Mouse (Mus musculus): ENCODE measurements at regions not wholly inside any gene's neighbourhood (a gene's known extent, or its start where the extent isn't known, plus 50 kb on each side); places are given as distances from the start of the nearest gene placed in this dataset.

DNA sequence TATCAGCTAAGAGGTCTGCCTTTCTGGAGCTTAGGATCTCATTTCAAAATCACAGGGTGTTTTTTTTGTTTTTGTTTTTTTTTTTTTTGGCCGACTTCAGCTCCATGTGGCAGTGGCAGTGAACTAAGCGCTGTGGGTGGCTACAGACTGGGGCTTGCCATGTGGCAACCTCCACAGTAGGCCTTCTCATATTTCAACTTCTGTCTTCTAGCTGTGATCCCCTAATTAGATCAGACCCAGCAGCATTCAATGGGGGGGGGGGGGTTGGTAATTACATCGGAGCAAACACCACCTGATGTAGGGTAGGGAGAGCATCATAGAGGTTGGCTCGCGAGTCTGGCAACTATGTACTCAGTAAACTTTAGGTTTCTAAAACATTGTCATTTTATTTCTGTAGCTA is 392.1 kb upstream of the Dcn start:
- Histone ChIP-seq H3K27ac (replicated peaks) (no peak overlapping the region), H3K4me3 (replicated peaks) (no peak overlapping the region), H3K27me3 (no peaks in the 10 kb centered on the region), H3K9me3 (replicated peaks) (no peaks in the 10 kb centered on the region), H3K4me2 (no peak overlapping the region), H3K4me1 (replicated peaks) (no peaks in the 10 kb centered on the region), H3K9ac (no peak overlapping the region), H3K36me3 (replicated peaks) (no peaks in the 10 kb centered on the region)
- ATAC-seq (ENCODE audit: insufficient read depth): no peak
- WGBS (ENCODE audit: insufficient replicate concordance): 62% methylated on average over 5 of the region's 5 CpGs

DNA sequence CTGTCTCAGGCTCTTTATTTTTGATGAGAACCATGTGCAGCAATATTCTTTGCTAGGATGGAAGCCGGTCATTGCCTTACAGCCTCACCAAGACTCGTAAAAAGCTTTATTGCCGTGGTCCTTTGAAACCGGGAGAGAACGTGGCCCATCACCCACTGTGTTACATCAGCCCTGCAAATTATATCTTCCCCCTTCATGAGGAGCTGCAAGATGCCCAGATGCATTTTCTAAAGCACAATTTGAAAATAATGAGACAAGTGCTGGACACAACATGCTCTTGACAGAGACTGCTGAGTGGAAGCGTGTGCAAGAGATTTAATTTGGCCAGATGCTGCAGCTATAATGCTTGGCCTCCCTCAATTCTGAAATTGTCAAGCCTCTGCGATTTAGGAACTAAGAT is 389.2 kb upstream of the Dcn start:
- 63% methylated on average over 7 of the region's 7 CpGs for WGBS (ENCODE audit: insufficient replicate concordance)
- ATAC-seq (ENCODE audit: insufficient read depth): no peak

DNA sequence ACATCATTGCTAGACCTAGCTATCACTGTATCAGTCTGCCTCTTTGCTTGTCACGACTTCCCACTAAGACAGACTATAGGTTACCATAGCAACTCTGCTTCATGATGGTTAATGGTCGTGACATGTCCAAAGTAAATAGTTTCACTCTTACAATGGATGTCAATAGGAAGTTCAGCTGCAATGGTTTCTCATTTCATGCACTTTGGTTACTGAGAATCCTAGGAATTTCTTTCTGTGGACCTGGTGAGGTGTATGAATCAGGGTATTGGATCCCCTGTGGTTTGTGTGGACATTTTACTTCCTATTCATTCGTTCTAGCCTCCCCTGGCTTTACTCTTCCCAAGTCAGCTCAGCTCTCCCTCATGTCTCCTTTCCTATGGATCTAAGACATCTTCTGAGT is 385.5 kb upstream of the Dcn start:
- Histone ChIP-seq H3K27ac (replicated peaks) (no peak overlapping the region), H3K9ac (no peak overlapping the region), H3K9me3 (replicated peaks) (no peaks in the 10 kb centered on the region), H3K36me3 (replicated peaks) (no peaks in the 10 kb centered on the region), H3K4me2 (no peak overlapping the region), H3K4me1 (replicated peaks) (no peaks in the 10 kb centered on the region), H3K4me3 (replicated peaks) (no peak overlapping the region), H3K27me3 (no peaks in the 10 kb centered on the region)
- ATAC-seq (ENCODE audit: insufficient read depth): no peak
- 33% methylated on average over 3 of the region's 3 CpGs for WGBS (ENCODE audit: insufficient replicate concordance)

More for the DNA sequence above, 389.2 kb upstream of the Dcn start:
- no peaks in the 10 kb centered on the region for H3K9me3 ChIP-seq (replicated peaks)
- H3K4me1 ChIP-seq (replicated peaks): no peaks in the 10 kb centered on the region
- no peak overlapping the region for H3K27ac ChIP-seq (replicated peaks)
- no peaks in the 10 kb centered on the region for H3K36me3 ChIP-seq (replicated peaks)
- H3K4me2 ChIP-seq: no peak overlapping the region
- no peak overlapping the region for H3K9ac ChIP-seq
- no peak overlapping the region for H3K4me3 ChIP-seq (replicated peaks)
- no peaks in the 10 kb centered on the region for H3K27me3 ChIP-seq

DNA sequence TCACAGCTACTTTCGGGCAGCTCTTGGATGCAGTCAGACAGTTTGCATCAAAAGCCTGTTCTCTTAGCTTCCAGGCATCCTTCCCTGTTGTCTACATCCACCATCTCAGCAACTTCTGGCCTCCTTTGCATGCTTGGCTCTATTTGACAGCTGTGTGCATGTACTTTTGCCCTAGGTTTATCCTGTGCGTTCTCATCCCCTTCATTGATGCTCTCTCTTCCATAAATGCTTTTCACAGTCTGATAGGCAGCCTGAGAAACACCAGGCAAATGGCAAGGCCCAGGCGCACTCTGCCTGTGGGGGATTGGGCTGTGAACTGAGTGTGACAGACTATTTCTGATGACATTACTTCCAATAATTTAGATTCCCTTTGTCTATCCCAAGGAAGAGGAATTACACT is 364.9 kb upstream of the Dcn start:
- Histone ChIP-seq H3K4me2 (no peak overlapping the region), H3K27ac (replicated peaks) (no peak overlapping the region), H3K27me3 (no peaks in the 10 kb centered on the region), H3K9ac (no peak overlapping the region), H3K36me3 (replicated peaks) (no peaks in the 10 kb centered on the region), H3K4me3 (replicated peaks) (no peak overlapping the region), H3K9me3 (replicated peaks) (no peaks in the 10 kb centered on the region), H3K4me1 (replicated peaks) (no peaks in the 10 kb centered on the region)
- ATAC-seq (ENCODE audit: insufficient read depth): no peak
- 64% methylated on average over 3 of the region's 3 CpGs for WGBS (ENCODE audit: insufficient replicate concordance)

DNA sequence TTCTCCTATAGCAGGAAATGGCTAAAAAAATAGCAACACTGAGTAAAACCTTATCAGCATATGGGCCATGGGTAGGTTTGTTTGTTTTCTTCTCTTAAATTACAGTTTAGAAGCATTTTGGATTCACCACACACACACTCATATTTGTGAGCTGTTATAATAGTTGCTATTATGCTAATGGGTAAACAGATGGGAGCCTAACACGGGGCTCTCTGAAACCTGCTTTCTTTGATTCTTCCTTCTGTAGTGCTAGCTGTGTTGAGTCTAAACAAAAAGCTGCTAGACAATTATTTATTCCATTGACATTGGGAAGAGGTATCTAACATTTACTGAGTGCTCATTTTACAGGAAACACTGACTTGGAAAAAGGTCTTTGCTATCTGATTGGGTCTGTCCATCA is 356.7 kb upstream of the Dcn start:
- Histone ChIP-seq H3K4me1 (replicated peaks) (no peaks in the 10 kb centered on the region), H3K9me3 (replicated peaks) (no peaks in the 10 kb centered on the region), H3K36me3 (replicated peaks) (no peaks in the 10 kb centered on the region), H3K27ac (replicated peaks) (no peak overlapping the region), H3K27me3 (no peaks in the 10 kb centered on the region), H3K4me2 (no peak overlapping the region), H3K9ac (no peak overlapping the region), H3K4me3 (replicated peaks) (no peak overlapping the region)
- no peak for ATAC-seq (ENCODE audit: insufficient read depth)
- WGBS (ENCODE audit: insufficient replicate concordance): 50% methylated on average over 1 of the region's 1 CpGs

DNA sequence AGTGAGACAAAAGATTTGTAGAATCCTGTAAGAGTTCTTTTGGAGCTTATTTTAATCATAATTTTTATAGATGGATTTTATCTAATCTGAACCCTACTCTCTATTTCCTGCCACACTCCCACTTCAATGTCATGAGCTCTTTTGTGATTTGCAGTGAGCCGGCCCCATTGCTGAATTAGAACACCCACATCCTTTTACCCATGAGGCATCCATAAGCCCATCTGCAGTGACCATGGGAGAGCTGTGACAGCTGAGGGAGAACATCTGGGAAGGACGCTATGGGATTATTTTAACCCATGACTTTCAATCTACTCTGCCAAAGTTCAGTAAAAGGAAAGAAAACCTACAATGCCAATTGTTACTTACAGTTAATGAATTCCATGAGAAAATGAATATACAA is 337.8 kb upstream of the Dcn start:
- H3K4me2 ChIP-seq: no peak overlapping the region
- no peaks in the 10 kb centered on the region for H3K9me3 ChIP-seq (replicated peaks)
- H3K9ac ChIP-seq: no peak overlapping the region
- no peaks in the 10 kb centered on the region for H3K4me1 ChIP-seq (replicated peaks)
- ATAC-seq (ENCODE audit: insufficient read depth): no peak
- no peak overlapping the region for H3K27ac ChIP-seq (replicated peaks)
- H3K27me3 ChIP-seq: no peaks in the 10 kb centered on the region
- H3K36me3 ChIP-seq (replicated peaks): no peaks in the 10 kb centered on the region
- H3K4me3 ChIP-seq (replicated peaks): no peak overlapping the region
- 55% methylated on average over 2 of the region's 2 CpGs for WGBS (ENCODE audit: insufficient replicate concordance)

DNA sequence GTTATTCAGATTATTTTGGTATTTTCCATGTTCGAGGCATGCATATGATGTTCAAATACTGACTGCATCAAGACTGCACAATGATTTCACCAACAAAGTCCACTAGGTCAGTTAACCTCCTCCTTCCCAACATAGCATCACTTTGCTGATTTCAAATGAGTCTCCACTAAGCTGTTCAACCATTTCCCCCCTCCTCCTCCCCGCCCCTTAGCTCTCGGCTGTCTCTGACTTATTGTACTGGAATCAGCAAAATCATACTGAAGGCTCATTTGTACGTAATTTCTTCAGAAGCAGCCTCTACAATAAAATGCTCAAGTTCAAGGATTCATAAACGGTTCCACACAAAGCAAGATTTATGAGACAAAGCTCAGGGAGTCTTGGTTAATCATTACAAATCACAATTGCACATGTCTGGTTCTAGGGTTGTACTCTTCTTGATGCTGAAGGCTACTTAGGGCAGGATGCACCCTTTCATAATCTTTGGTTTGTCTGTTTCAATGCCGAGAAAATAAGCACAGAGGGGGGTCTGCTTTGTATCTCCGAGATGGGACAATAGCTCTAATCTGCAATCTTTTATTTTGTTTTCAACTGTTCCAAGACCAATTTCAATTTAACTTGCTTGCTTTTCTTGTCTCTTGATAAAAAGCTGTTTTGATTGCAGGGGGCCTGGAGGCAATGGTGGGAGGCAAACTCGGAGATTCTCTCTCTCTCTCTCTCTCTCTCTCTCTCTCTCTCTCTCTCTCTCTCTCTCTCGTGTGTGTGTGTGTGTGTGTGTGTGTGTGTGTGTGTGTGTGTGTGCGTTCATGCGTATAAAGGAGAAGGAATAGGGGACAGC is 320.6 kb upstream of the Dcn start:
- no peak for ATAC-seq (ENCODE audit: insufficient read depth)
- Histone ChIP-seq H3K36me3 (replicated peaks) (no peaks in the 10 kb centered on the region), H3K9me3 (replicated peaks) (no peaks in the 10 kb centered on the region), H3K27ac (replicated peaks) (no peak overlapping the region), H3K4me1 (replicated peaks) (no peaks in the 10 kb centered on the region), H3K4me3 (replicated peaks) (no peak overlapping the region), H3K27me3 (no peaks in the 10 kb centered on the region), H3K9ac (no peak overlapping the region), H3K4me2 (no peak overlapping the region)
- WGBS (ENCODE audit: insufficient replicate concordance): 54% methylated on average over 9 of the region's 11 CpGs

DNA sequence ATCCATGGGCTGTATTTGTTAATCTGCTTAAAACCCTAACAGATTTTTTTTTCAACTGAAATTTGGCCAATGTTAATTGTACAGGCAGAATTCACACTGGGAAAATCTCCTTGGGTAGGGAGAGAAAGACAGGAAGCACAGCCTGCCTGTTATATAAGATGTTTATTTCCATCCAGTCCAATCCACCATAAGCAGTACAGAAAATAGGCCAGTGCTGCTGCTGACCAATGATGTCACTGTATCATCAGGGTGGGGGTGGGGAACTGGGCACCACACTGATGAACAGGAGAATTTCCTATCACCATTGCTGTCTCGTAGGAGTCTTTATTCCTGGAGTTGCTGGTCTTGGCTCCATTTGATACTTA is 320.0 kb upstream of the Dcn start:
- Histone ChIP-seq H3K4me1 (replicated peaks) (no peaks in the 10 kb centered on the region), H3K4me2 (no peak overlapping the region), H3K36me3 (replicated peaks) (no peaks in the 10 kb centered on the region), H3K27me3 (no peaks in the 10 kb centered on the region), H3K9ac (no peak overlapping the region), H3K4me3 (replicated peaks) (no peak overlapping the region), H3K27ac (replicated peaks) (no peak overlapping the region), H3K9me3 (replicated peaks) (no peaks in the 10 kb centered on the region)
- no peak for ATAC-seq (ENCODE audit: insufficient read depth)
- WGBS (ENCODE audit: insufficient replicate concordance): 41% methylated on average over 1 of the region's 1 CpGs

DNA sequence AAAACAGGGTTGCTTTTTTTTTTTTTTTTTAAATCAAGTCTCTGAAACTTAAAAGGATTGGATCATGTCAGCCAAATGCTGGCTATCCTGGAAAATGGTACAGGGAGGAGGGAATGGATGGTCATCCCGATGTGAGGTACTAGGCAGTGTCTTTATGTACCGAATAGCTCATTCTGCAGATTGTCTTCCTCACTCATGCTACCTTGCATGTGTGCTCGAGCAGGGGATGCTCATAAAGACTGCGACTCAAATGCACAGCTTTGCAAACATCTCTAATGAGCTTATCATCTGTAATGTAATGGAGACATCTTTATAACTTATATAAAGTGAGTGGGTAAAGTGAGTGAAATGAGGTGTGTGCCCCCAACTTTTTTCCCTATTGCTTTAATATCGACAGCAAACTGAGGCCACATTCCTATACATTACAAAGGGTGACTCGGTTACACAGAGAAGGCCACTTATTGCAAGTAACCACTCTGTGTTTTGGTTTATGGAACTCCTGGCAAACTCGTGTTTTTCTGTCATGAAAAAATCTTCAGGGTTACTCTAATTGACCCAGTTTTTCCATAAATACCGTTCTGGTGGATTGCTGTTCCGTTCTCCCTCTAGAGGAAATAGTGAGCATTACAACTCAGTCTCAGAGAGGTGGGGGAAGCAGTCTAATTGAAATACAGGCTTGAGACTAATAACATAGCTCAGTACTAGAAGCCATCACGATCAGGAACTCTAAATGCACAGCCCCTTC is 319.4 kb upstream of the Dcn start:
- H3K4me3 ChIP-seq (replicated peaks): no peak overlapping the region
- 42% methylated on average over 10 of the region's 10 CpGs for WGBS (ENCODE audit: insufficient replicate concordance)
- no peak overlapping the region for H3K4me2 ChIP-seq
- H3K9ac ChIP-seq: no peak overlapping the region
- H3K36me3 ChIP-seq (replicated peaks): no peaks in the 10 kb centered on the region
- no peaks in the 10 kb centered on the region for H3K4me1 ChIP-seq (replicated peaks)
- H3K27me3 ChIP-seq: no peaks in the 10 kb centered on the region
- no peaks in the 10 kb centered on the region for H3K9me3 ChIP-seq (replicated peaks)
- no peak for ATAC-seq (ENCODE audit: insufficient read depth)
- no peak overlapping the region for H3K27ac ChIP-seq (replicated peaks)

DNA sequence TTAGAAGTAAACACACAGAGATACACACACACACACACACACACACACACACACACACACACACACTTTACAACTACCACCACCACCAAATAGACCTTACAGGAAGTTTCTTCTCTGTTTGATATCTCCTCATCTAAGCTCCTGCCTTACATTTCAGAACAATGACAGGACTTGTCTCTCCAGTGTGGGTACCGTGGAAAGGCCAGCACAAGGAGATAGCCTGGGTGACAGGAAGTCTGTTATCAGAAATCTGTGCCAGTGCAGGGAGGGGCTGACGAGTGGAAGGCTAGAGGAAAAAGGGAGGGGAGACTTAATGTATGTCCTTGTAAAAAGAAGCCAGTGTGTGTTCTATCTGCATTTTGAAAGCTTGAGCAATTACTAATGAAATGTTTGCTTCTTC is 318.5 kb upstream of the Dcn start:
- ATAC-seq (ENCODE audit: insufficient read depth): no peak
- WGBS (ENCODE audit: insufficient replicate concordance): 1% methylated on average over 2 of the region's 2 CpGs

DNA sequence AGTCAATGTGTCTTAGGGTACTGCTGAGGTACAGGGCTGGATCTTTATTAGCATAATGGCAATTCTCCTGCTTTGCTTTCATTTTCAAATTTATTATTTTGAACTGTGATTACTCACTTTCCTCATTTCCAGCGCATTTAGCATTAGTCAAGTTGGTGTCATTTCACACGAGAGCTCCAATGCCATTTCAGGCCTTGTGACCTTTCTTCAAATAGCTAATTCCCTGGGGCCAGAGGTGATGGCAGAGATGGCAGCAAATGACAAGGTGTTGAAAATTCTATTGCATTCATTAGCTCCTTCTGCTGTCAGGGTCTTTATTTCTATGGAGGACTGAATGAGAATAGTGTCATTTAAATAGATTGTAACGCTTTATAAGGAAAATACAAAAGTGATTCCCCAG is 300.9 kb upstream of the Dcn start:
- ATAC-seq (ENCODE audit: insufficient read depth): no peak
- Histone ChIP-seq H3K9ac (no peak overlapping the region), H3K9me3 (replicated peaks) (no peaks in the 10 kb centered on the region), H3K36me3 (replicated peaks) (no peaks in the 10 kb centered on the region), H3K4me3 (replicated peaks) (no peak overlapping the region), H3K4me1 (replicated peaks) (no peaks in the 10 kb centered on the region), H3K27ac (replicated peaks) (no peak overlapping the region), H3K4me2 (no peak overlapping the region), H3K27me3 (no peaks in the 10 kb centered on the region)
- WGBS (ENCODE audit: insufficient replicate concordance): 55% methylated on average over 3 of the region's 3 CpGs

More for the DNA sequence above, 318.5 kb upstream of the Dcn start:
- no peak overlapping the region for H3K27ac ChIP-seq (replicated peaks)
- H3K9me3 ChIP-seq (replicated peaks): no peaks in the 10 kb centered on the region
- H3K4me2 ChIP-seq: no peak overlapping the region
- H3K27me3 ChIP-seq: no peaks in the 10 kb centered on the region
- no peak overlapping the region for H3K9ac ChIP-seq
- no peak overlapping the region for H3K4me3 ChIP-seq (replicated peaks)
- H3K36me3 ChIP-seq (replicated peaks): no peaks in the 10 kb centered on the region
- no peaks in the 10 kb centered on the region for H3K4me1 ChIP-seq (replicated peaks)

DNA sequence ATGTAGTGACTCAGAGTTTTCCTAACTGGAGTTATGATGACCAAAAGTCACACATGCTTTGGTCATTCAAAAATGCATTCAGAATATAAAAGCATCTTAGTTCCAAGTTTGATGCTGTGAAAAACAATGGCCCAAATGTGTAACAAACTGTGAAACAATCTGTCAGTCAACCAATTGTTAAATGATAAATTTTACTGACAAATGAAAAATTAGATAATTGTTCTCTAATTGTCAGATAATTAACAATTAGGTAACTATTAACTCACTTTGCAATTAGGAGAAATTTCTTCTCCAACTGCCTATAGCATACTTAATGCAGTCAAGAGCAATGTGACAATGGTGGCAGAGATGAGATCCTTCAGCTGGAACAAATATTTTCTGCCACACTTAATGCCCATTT is 289.7 kb upstream of the Dcn start:
- Histone ChIP-seq H3K27me3 (no peaks in the 10 kb centered on the region), H3K9me3 (replicated peaks) (no peaks in the 10 kb centered on the region), H3K4me2 (no peak overlapping the region)

More for the DNA sequence above, 289.7 kb upstream of the Dcn start:
- ATAC-seq (ENCODE audit: insufficient read depth): no peak
- Histone ChIP-seq H3K27ac (replicated peaks) (no peak overlapping the region), H3K4me1 (replicated peaks) (no peaks in the 10 kb centered on the region), H3K4me3 (replicated peaks) (no peak overlapping the region), H3K9ac (no peak overlapping the region), H3K36me3 (replicated peaks) (no peaks in the 10 kb centered on the region)
